Mouse (Mus musculus) lung, adult 2 months (tissue): ENCODE results near the gene Olfr385. TPM values are rescaled to one million over a fixed set of nuclear protein-coding genes. Genes with fewer than 3 reads are reported as not detected.
"Not testable (repeated sequence)": the region's sequence is repeated elsewhere in the genome, so short reads cannot be mapped to it uniquely, and the experiment has no call there.

ENCODE experiments used
- DNase-seq: peaks from one replicate; pipeline ENCODE4 v3.0.0; 2022
- H3K4me1 ChIP-seq: fragments of 200-500 bp; 2 replicates; pipeline ENCODE4 v1.6.1; 2011; ENCODE audit warnings: low read length; ENCODE audit not compliant: control insufficient read depth, insufficient read depth
- H3K4me3 ChIP-seq: fragments of 200-500 bp; replicated peaks from 2 replicates; pipeline ENCODE3; 2011; ENCODE audit warnings: low read depth, mild to moderate bottlenecking, control low read depth, low read length; ENCODE audit errors: extremely low read depth
- CTCF ChIP-seq: fragments of 200-500 bp; IDR thresholded peaks from 2 replicates; pipeline ENCODE4 v1.5.1; 2011; ENCODE audit warnings: mild to moderate bottlenecking, low read length, control low read depth; ENCODE audit not compliant: insufficient read depth
- POLR2A ChIP-seq: fragments of 200-500 bp; IDR thresholded peaks from 2 replicates; pipeline ENCODE4 v1.6.1; 2011; ENCODE audit warnings: low read depth, mild to moderate bottlenecking, control low read depth, low read length, borderline replicate concordance; ENCODE audit errors: extremely low read depth
- WGBS: fragments of 180-500 bp; shearing (Covaris S2); methylation state at CpG from one replicate; pipeline ENCODE4 v1.1.7; 2018; 5-methylcytosine and 5-hydroxymethylcytosine counted together
- polyA plus RNA-seq: library from polyadenylated mRNA; depleted of rRNA; stranded (reverse); fragments of >200 nt; gene quantifications from 2 replicates; pipeline ENCODE4 v1.2.3, GENCODE M21; 2012; rRNA removed

Gene Olfr385
- not detected in 2 replicates for polyA plus RNA-seq

DNA sequence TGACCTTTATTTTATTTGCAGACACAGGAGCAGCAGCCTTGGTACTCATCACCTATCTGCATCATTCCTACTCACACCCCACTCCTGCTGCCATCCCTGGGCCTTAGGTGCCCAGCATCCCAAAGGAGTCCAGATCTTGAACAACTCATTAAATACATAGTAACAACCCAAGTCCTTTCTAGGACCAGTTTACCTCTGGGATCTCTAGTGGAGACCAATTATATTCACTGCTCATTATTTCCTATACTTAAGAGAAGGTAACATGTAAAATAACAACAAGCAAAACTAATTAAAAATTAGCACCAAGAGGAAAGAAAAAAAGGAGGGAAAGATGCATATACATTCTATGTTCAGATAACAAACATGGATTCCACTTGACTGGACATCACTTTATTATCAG lies at the start of gene Olfr385:
Gene Olfr385, minus strand, starts transcription at position 101 of the 400 bp plus-strand sequence.
- Histone ChIP-seq H3K4me1 (no peaks in the 10 kb centered on the region), H3K4me3 (no peak within 1 kb of the TSS)
- no peak for DNase-seq
- no peak for TF ChIP-seq POLR2A
- TF ChIP-seq CTCF, result no peak

GRCm38 (mm10) chr11:73598294-73598693 lies 5.5 kb upstream of the Olfr385 start, which contains the start of gene Olfr384:
Gene Olfr384 (plus strand): TSS chr11:73598594.
- TF ChIP-seq POLR2A (no peak), CTCF (no peak)
- H3K4me3 ChIP-seq, result no peak within 1 kb of the TSS
- H3K4me1 ChIP-seq, result no peaks in the 10 kb centered on the region
- DNase-seq, result no peak

- DNase-seq, H3K4me1 ChIP-seq: not testable (repeated sequence)
Measured at GRCm38 (mm10) chr11:73583188-73583587, 9.6 kb downstream of the Olfr385 start.

DNA sequence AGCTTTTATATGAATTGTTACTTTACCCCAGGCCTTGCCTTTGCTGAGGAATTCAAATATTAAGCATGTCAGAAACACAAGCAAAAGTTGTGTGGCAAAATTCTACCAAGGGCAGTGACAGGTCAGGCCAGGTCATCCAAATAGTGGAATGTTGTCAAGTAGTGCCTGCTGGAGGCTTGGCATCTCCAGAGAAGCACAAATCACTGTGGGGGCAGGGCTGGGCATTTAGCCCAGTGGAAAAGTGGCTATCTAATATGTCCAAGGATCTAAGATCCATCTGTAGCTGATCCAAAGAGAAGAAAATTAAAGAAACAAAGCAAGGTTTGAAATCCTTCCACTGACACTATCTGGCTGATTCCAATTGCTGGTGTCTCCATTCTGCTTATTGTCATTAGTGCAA lies 12.9 kb downstream of the Olfr385 start:
- no peak for TF ChIP-seq CTCF
- TF ChIP-seq POLR2A, result no peak
- DNase-seq, result no peak
- H3K4me3 ChIP-seq, result no peak overlapping the region
- no peaks in the 10 kb centered on the region for H3K4me1 ChIP-seq

More at GRCm38 (mm10) chr11:73583188-73583587, 9.6 kb downstream of the Olfr385 start:
- not testable (repeated sequence) for H3K4me3 ChIP-seq
- 64% methylated on average over 1 of the region's 1 CpGs for WGBS

Other genes with a start within 250 kb of the Olfr385 start
- gene Olfr20, start 242.2 kb downstream of the Olfr385 start, polyA plus RNA-seq, result not detected in 2 replicates
- gene Olfr376, start 221.8 kb downstream of the Olfr385 start, polyA plus RNA-seq, result not detected in 2 replicates
- not detected in 2 replicates for gene Olfr1, start 193.4 kb downstream of the Olfr385 start, polyA plus RNA-seq
- not detected in 2 replicates for gene Olfr378, start 164.5 kb downstream of the Olfr385 start, polyA plus RNA-seq
- gene Olfr380, start 135.5 kb downstream of the Olfr385 start, polyA plus RNA-seq, result not detected in 2 replicates
- not detected in 2 replicates for gene Olfr381, start 101.4 kb downstream of the Olfr385 start, polyA plus RNA-seq
- not detected in 2 replicates for gene Olfr382, start 75.8 kb downstream of the Olfr385 start, polyA plus RNA-seq
- not detected in 2 replicates for gene Olfr384, start 5.6 kb upstream of the Olfr385 start, polyA plus RNA-seq
- not detected in 2 replicates for gene Zfp735, start 95.8 kb upstream of the Olfr385 start, polyA plus RNA-seq
- not detected in 2 replicates for gene Olfr389, start 187.7 kb upstream of the Olfr385 start, polyA plus RNA-seq
- gene Olfr390, start 190.0 kb upstream of the Olfr385 start, polyA plus RNA-seq, result not detected in 2 replicates
- not detected in 2 replicates for gene Olfr391-ps, start 210.0 kb upstream of the Olfr385 start, polyA plus RNA-seq
- gene Olfr392, start 224.0 kb upstream of the Olfr385 start, polyA plus RNA-seq, result not detected in 2 replicates